Mouse (Mus musculus) embryo, embryonic 11.5 days (tissue): ENCODE data around the gene Clip3.
A peak's percentile ranks its signal among the peaks of the same experiment; 100 is the strongest.

Experiments
- DNase-seq: peaks from one replicate; pipeline ENCODE4 v3.0.0-alpha.2; 2012; ENCODE audit warnings: low read depth, low spot score

Clip3 gene

GRCm38 (mm10) chr7:30291215-30292131 is at the start of gene Clip3:
Clip3 (plus strand) TSS chr7:30291728.
- DNase-seq: peak; percentile 75

DNA sequence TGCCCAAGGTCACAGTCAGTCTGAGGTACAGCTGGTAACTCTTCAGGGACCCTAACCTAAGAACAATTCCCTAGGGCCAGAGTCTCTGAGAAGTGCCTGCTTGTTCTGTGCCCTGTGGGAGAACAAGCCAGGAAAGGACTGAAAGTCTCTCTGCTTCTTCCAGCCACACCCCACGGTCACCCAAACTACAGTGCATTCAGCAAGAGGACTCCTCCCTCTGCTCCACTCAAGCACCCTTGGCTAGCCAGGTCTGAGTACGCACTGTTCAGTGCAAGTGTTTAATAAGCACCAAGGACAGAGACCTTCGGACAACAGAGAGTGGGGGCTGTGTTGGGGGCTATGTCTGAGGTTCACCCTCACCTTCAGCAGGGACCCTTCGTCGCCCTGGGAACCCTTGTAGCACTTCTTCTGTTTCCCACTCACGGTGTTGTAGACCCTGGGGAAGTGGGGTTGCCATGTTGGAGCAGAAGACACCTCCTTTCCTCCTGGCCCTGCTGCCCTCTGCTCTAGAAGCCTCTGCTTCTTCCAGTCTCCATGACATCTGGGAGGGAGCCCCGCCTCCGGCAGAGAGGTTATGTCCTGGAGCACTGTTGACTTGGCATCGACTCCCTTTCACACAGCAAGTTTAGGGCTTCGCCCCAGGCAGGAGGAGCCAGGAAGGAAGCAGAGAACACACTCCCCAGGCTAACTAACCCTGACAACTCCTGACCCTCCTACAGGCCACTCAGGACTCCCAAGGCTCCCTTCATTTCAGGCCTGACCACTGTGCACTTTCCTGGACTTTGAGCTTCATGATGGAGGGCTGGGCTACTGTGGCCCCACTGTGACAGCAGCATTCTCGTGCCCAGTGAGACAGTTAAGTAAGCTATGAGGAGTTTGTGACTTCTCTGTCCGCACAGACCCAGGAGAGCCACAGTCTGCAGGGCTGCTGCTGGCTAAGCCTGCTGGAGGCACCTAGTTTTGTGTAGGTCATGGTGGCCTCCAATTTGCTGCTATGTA is 39.3 kb upstream of the Clip3 start:
- no peak for DNase-seq

DNA sequence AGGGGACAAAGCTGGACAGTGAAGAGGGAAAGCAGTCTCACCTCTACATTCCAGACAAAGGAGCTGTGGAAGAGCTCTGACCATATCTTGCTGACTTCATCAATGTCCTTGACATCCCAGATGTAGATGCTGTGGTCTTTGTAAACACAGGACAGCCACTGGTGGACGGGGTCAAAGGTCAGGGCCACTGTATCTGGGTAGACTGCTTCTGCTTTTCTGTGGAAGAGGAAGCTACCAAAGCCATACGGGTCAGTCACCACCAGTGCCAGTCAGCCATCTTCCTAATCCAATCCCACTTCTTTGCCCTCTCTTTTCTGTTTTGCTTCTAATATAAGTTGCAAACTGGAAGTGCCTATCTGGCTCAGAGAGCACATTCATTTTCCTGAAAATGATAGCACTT is 26.5 kb upstream of the Clip3 start:
- DNase-seq: no peak

- no peak for DNase-seq
These were observed 26.0 kb upstream of the Clip3 start for GRCm38 (mm10) chr7:30265531-30265930.

- no peak for DNase-seq
These were observed 25.6 kb upstream of the Clip3 start for GRCm38 (mm10) chr7:30265935-30266334.

DNA sequence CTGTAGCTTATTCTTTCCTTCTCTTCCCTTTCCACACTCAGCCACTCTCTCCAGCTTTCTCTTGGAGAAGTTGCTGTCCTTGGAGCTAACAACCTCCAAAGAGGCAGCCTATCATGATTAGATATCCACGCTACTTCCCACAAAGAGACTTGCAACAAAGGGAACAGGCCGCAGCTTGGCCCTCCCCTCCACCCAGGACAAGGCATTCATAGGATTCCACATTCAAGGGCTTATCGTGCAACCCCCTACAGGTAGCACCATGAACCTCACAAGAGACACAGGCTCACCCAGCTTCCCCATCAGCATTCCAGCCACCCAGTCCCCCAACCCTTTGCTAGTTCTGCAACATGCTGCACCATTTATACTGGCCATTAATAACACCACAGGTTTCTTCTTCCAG is 24.7 kb upstream of the Clip3 start:
- DNase-seq: no peak

- no peak for DNase-seq
These were observed 21.9 kb upstream of the Clip3 start for GRCm38 (mm10) chr7:30269641-30270040.

- no peak for DNase-seq
These were observed 17.1 kb upstream of the Clip3 start for GRCm38 (mm10) chr7:30274383-30274782.

DNA sequence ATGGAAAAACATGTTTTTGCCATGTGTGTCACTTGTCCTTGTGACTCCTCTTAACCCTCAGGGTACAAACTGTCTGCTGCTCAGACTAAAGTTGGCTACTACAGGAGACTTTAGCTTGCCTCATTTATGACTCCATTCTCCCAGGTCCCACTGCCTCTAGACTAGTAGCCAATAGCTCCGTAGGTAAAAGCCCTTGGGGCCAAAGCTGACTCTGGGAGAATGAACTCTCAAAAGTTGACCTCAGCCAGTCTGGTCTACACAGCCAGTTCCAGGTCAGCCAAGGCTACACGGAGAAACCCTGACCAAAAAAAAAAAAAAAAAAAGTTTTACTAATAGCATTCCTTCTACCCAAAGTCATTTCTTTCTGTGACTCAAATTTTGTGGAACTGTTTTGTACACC is 12.6 kb upstream of the Clip3 start:
- no peak for DNase-seq

- no peak for DNase-seq
These were observed 12.0 kb upstream of the Clip3 start for GRCm38 (mm10) chr7:30279536-30279935.

GRCm38 (mm10) chr7:30279951-30280669 is 11.4 kb upstream of the Clip3 start, which contains the start of the genes Thap8 and Wdr62:
Thap8 (plus strand) TSS chr7:30280094.
Wdr62 (minus strand) TSS chr7:30280419.
- DNase-seq: peak; percentile 90

DNA sequence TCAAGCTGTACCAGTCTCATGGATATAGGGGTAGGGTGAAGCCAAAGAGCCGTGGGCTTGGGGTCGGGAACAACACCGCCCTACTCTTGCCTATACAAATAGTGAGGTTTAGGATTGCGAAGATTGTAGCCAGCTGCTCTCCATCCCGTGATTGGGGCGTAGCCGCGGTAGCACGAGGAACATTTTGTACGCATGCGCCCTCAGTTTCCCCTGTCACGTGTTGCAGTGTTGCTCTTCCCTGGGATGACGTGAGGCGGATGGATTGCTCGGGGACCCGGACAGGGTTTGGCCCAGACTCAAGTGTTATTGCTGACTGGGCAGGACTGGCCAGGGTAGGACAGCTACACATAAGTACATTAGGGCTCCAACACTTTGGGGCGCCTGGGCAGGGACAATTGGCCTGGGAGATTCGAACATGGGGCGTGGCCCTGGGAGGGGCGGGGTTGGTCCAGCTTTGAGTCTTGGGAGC is 10.8 kb upstream of the Clip3 start:
- peak; percentile 73 for DNase-seq

GRCm38 (mm10) chr7:30281522-30281921 is 10.0 kb upstream of the Clip3 start:
- DNase-seq: no peak

DNA sequence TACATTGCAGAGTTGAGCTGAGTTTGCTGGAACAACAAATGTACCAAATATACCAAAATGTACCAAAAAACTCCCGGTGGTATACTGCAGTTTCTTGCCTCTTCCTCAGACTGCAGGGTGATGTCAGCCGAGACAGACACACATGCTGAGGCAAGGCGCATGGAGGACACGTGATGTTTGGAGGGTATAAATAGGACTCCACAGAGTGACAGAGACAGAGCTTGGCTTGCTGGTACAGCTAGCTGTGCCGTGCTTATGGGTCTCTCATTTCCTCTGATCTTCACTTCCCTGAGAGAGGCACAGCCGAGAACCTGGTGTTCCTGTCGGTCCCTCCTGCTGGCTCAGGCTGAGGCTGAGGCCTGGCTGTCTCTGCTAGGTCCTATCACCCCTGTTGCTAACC is 8.8 kb upstream of the Clip3 start:
- no peak for DNase-seq

DNA sequence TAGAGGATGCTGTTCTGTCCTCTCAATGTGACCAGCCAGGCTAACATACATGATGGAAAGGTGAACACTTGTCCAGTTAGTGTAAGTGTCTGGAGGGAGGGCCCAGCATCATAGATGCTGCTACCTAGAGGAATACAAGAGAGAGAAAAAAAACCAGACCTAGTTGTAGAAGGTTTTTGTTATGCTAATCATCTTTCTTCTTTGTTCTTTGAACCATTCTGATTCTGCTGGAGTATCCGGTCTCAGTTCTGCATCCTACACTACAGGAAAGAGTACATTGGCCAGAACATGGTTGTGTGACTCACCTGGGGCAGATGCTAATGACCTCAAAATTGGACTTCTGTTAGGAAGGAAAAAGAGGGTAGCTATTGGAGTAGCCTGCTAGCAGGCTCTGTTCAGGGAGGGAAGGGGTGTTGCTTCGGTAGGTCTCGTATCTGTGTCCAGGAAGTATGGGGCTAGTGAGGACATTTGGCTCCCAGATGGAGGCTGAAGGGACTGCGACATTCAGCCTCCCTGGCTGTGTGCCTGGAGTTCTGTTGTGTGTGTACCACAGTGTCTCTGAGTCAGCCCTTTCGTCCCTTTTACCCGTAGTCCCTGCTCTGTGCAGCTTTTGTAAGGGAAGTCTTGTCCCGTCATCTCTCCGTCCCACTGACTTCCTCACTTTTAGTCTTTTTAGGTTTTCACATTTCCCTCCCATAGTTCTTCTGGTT is 4.7 kb upstream of the Clip3 start:
- no peak for DNase-seq

DNA sequence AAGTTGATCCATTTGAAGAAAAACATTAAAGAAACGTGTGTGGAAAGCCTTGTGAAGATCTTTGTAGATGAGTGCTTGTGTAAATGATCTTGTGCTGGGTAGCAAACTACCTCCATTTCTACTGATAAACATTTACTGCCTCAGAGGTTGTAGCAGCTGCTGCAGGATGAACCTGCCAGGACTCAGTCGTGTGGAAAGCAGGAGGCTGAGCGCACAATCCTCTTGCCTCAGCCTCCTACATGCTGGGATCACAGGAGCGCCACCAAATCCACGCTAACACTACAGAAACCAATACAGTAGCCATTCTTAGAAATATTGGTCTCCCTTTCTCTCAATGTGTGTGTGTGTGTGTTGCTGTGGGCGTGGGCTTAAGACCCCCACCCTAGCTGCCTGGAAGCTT is 3.5 kb upstream of the Clip3 start:
- no peak for DNase-seq

DNA sequence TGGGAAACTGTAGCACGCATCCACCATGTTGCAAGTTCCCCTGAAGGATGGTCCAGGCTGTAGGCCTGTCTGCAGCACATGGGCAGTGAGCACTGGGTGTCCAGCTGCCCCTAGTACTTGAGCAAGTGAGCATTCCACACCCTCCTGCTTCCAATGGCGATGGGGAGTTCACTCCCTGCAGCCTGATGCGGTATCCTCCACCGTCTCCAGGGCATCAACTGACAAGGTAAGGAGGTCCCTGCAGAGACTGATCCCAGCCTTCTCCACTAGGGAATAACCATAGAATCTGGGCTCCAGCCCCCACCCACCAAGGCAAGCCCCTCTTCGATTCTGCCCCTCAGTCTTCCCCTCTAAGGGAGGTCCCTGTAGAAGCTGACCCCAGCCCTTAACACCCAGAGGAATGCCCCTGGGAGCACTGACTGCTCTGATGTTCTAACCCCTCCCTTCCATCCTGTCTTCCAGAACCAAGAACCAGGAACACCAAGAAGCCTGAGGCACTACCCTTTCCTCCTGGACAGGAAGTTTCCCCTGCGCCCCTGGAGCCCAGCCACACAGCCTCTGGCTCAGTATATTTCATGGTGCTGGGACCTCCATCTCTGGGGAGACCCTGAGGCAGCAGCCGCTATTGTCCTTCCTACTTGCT is 2.3 kb upstream of the Clip3 start:
- no peak for DNase-seq

DNA sequence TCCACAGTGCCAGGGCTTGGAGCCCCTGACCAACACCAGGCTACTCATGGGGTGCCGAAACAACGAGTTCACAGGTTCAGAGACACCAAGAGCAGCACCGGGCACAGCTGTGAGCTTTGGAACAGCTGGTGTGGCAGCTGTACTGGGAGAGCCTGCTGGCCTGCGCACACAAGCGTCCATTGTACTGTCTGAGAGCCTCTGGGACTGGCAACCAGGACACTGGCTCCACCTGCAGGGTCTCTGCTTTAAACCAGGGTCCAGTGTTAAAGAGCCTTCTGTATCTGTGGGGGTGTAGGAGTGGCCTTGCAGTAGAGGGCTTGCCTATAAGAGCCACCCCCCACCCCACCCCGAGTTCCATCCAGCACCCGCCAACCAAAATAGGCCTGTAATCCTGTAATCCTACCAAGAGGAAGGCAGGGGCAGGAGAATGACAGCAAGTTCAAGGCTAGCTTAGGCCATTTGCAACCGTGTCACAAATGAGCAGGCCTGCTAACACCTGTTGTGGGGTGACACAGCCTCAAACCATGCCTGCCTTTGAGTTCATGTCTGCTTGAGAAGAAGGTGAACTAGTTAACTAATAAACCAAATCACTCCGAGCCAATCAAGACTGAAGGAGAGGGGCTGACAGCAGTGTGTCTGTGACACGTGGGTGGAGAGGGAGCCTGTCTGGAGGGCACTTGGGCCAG is 1.7 kb upstream of the Clip3 start:
- no peak for DNase-seq

DNA sequence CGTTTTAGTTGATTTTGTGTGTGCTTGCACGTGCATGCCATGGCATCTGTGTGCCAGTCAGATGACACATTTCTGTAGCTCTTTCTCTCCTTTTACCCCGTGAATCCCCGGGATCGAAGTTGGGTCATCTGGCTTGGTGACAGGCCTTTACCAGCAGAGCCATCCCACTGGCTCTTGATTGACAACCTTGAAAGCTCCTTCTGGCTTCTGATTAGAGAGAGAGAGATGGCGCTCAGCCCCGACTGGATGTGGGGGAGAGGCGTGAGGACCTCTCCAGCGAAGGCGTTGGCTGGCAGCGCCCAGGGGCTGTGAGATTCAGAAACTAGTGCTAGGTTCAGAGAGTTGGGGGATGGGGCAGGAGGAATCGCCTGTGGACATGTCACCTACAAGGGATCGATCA is 2.3 kb downstream of the Clip3 start:
- no peak for DNase-seq

GRCm38 (mm10) chr7:30294296-30294695 is 2.8 kb downstream of the Clip3 start:
- no peak for DNase-seq
